In genomic region chr8:128201635-128202034, GRCm38 (mm10) we compare ENCODE assay signal across 25 mouse cellular contexts.
A peak's percentile ranks its signal among the peaks of the same experiment; 100 is the strongest.
DNase-seq lines count a peak whose midpoint lies in the region; ATAC-seq and TF ChIP-seq lines count a peak whose summit lies in the region.
"Had no signal": no experiment of that assay in that cellular context is flagged by ENCODE, and none has a peak within 500 bp of the region (broad histone marks: within the 10 kb centered on the region; RNA-seq: fewer than 3 reads in every experiment).

No protein-coding gene starts in this region.

- no peak overlapping the region for H3K27ac ChIP-seq in embryonic facial prominence, embryonic 14.5 days (replicated peaks; ENCODE audit: low read depth, low read length)
- H3K27ac ChIP-seq in embryonic facial prominence, embryonic 10.5 days (replicated peaks), result no peak overlapping the region
- 0 out of 2 replicates have a peak overlapping the region, but pooled peaks have one; percentile 75 for H3K27ac ChIP-seq in bone marrow macrophage, adult 2 months (ENCODE audit: insufficient read depth, low read depth, low read length)
- peak overlapping the region; percentile 84 for H3K27ac ChIP-seq in macrophage
- H3K27ac ChIP-seq: embryonic facial prominence, embryonic 12.5 days; forebrain, embryonic 13.5 days; forebrain, embryonic 15.5 days had no signal

- H3K9me3 ChIP-seq in embryonic facial prominence, embryonic 14.5 days (ENCODE audit: control insufficient read depth, low read length), result no peaks in the 10 kb centered on the region
- H3K9me3 ChIP-seq in embryonic facial prominence, embryonic 10.5 days, result no peaks in the 10 kb centered on the region
- H3K9me3 ChIP-seq: embryonic facial prominence, embryonic 12.5 days; forebrain, embryonic 13.5 days; forebrain, embryonic 15.5 days; G1E had no signal

- no peak overlapping the region for H3K4me2 ChIP-seq in embryonic facial prominence, embryonic 14.5 days (ENCODE audit: low read depth, low read length)
- H3K4me2 ChIP-seq: embryonic facial prominence, embryonic 12.5 days; forebrain, embryonic 13.5 days; forebrain, embryonic 15.5 days had no signal

- peak; percentile 88 for DNase-seq in embryonic facial prominence, embryonic 14.5 days (ENCODE audit: low spot score)
- DNase-seq in embryonic facial prominence, embryonic 10.5 days (ENCODE audit: low spot score), result no peak
- DNase-seq in left cerebral cortex, adult 18-20 months (ENCODE audit: low spot score in 2 of 2), result no peak
- DNase-seq: adrenal gland, adult 8-10 months; adrenal gland, postnatal 14 days; adrenal gland, postnatal 36 days; B cell, adult 2 months; cerebellum, adult 11 months; cerebellum, adult 18-20 months; cerebellum, adult 8-10 months; cerebellum, adult 9-11 months; cerebellum, postnatal 14 days; cerebellum, postnatal 36 days; embryo, embryonic 11 days; forebrain, postnatal 0 days had no signal

- TF ChIP-seq CTCF in bone marrow macrophage, adult 2 months (IDR thresholded peaks at IDR 0.05; ENCODE audit: low read depth, low read length), result no peak

- no peaks in the 10 kb centered on the region for H3K27me3 ChIP-seq in embryonic facial prominence, embryonic 14.5 days (replicated peaks; ENCODE audit: control insufficient read depth, insufficient read depth, low read length)
- H3K27me3 ChIP-seq in embryonic facial prominence, embryonic 10.5 days (replicated peaks; ENCODE audit: low read depth, poor library complexity, severe bottlenecking), result no peaks in the 10 kb centered on the region
- H3K27me3 ChIP-seq: CH12.LX; embryonic facial prominence, embryonic 12.5 days; forebrain, embryonic 13.5 days; forebrain, embryonic 15.5 days; Patski had no signal

- H3K9ac ChIP-seq in embryonic facial prominence, embryonic 14.5 days (ENCODE audit: low read depth, low read length), result no peak overlapping the region
- H3K9ac ChIP-seq: embryonic facial prominence, embryonic 12.5 days; forebrain, embryonic 13.5 days; forebrain, embryonic 15.5 days; forebrain, postnatal 0 days had no signal

- no peaks in the 10 kb centered on the region for H3K79me2 ChIP-seq in macrophage (ENCODE audit: inconsistent target)

- TF ChIP-seq POLR2A in bone marrow macrophage, adult 2 months (IDR thresholded peaks at IDR 0.05; ENCODE audit: borderline replicate concordance, low read depth, low read length), result no peak

- H3K4me1 ChIP-seq in embryonic facial prominence, embryonic 14.5 days (ENCODE audit: control insufficient read depth, insufficient read depth, low read length), result peaks cover 7% of the 10 kb centered on the region; the same call in 1 of the 2 replicates
- peaks cover 7% of the 10 kb centered on the region; the same call in 1 of the 2 replicates for H3K4me1 ChIP-seq in embryonic facial prominence, embryonic 10.5 days
- peaks cover 41% of the 10 kb centered on the region for H3K4me1 ChIP-seq in bone marrow macrophage, adult 2 months (ENCODE audit: control insufficient read depth, insufficient read depth, low read length)
- H3K4me1 ChIP-seq: embryonic facial prominence, embryonic 12.5 days; forebrain, embryonic 13.5 days; forebrain, embryonic 15.5 days had no signal

- no peak overlapping the region for H3K4me3 ChIP-seq in embryonic facial prominence, embryonic 14.5 days (ENCODE audit: low read depth, low read length)
- no peak overlapping the region for H3K4me3 ChIP-seq in embryonic facial prominence, embryonic 10.5 days
- H3K4me3 ChIP-seq in bone marrow macrophage, adult 2 months (ENCODE audit: insufficient read depth, low read length), result no peak overlapping the region
- H3K4me3 ChIP-seq in macrophage (ENCODE audit: inconsistent target), result no peak overlapping the region
- H3K4me3 ChIP-seq: embryonic facial prominence, embryonic 12.5 days; forebrain, embryonic 13.5 days; forebrain, embryonic 15.5 days had no signal

- H3K36me3 ChIP-seq in embryonic facial prominence, embryonic 14.5 days (ENCODE audit: control insufficient read depth, insufficient read depth, low read length), result no peaks in the 10 kb centered on the region
- no peaks in the 10 kb centered on the region for H3K36me3 ChIP-seq in embryonic facial prominence, embryonic 10.5 days (replicated peaks)
- H3K36me3 ChIP-seq in macrophage (ENCODE audit: inconsistent target), result no peaks in the 10 kb centered on the region
- H3K36me3 ChIP-seq: embryonic facial prominence, embryonic 12.5 days; forebrain, embryonic 15.5 days; G1E had no signal

- 36% methylated on average over 4 of the region's 4 CpGs for WGBS in embryonic facial prominence, embryonic 14.5 days
- 65% methylated on average over 4 of the region's 4 CpGs for WGBS in embryonic facial prominence, embryonic 10.5 days
- WGBS in macrophage (ENCODE audit: missing documents), result 84% methylated on average over 4 of the region's 4 CpGs

- peak; percentile 55; the same call in 1 of the 2 replicates for ATAC-seq in embryonic facial prominence, embryonic 14.5 days (ENCODE audit: low read depth)
- ATAC-seq: activated CD4-positive, CD25-positive, alpha-beta regulatory T cell, adult 4 months; CD4-positive, CD25-positive, alpha-beta regulatory T cell, adult 4 months; forebrain, embryonic 13.5 days; forebrain, embryonic 15.5 days; forebrain, postnatal 0 days; Patski had no signal

Comparison
In these comparisons a context has a peak if more than half of its experiments do, and no peak if none do; other contexts are left out.
1. H3K27ac ChIP-seq: peak in bone marrow macrophage, adult 2 months (single experiment) and macrophage (single experiment); none in embryonic facial prominence, embryonic 14.5 days (single experiment) and embryonic facial prominence, embryonic 10.5 days (single experiment).